Mouse (Mus musculus) left cerebral cortex, adult 11 months (tissue): ENCODE measurements around the gene Grm7.

Experiments used
- DNase-seq: peaks from one replicate; pipeline ENCODE4 v3.0.0; 2022; ENCODE audit warnings: low spot score

The Grm7 gene

GRCm38 (mm10) chr6:111368551-111368950 lies 723.2 kb downstream of the Grm7 start:
- no peak for DNase-seq

GRCm38 (mm10) chr6:111369013-111369412 lies 723.6 kb downstream of the Grm7 start:
- no peak for DNase-seq

GRCm38 (mm10) chr6:111371581-111372349 lies 726.4 kb downstream of the Grm7 start:
- no peak for DNase-seq

- peak; percentile 26 for DNase-seq
Measured at GRCm38 (mm10) chr6:111372626-111373380, 727.4 kb downstream of the Grm7 start.

GRCm38 (mm10) chr6:111380710-111381109 lies 735.3 kb downstream of the Grm7 start:
- DNase-seq: no peak

- peak; percentile 46 for DNase-seq
Measured at GRCm38 (mm10) chr6:111408750-111409149, 763.4 kb downstream of the Grm7 start.

GRCm38 (mm10) chr6:111424737-111425136 lies 779.4 kb downstream of the Grm7 start:
- no peak for DNase-seq

- no peak for DNase-seq
Measured at GRCm38 (mm10) chr6:111446228-111446627, 800.8 kb downstream of the Grm7 start.

- DNase-seq: no peak
Measured at GRCm38 (mm10) chr6:111447851-111448250, 802.5 kb downstream of the Grm7 start.

GRCm38 (mm10) chr6:111449054-111449783 lies 803.8 kb downstream of the Grm7 start:
- DNase-seq: no peak

- no peak for DNase-seq
Measured at GRCm38 (mm10) chr6:111481866-111482265, 836.5 kb downstream of the Grm7 start.

GRCm38 (mm10) chr6:111486081-111486480 lies 840.7 kb downstream of the Grm7 start:
- DNase-seq: no peak

GRCm38 (mm10) chr6:111487556-111487955 lies 842.2 kb downstream of the Grm7 start:
- DNase-seq: no peak

GRCm38 (mm10) chr6:111492166-111492565 lies 846.8 kb downstream of the Grm7 start:
- DNase-seq: no peak

GRCm38 (mm10) chr6:111499542-111499941 lies 854.2 kb downstream of the Grm7 start:
- DNase-seq: no peak

GRCm38 (mm10) chr6:111510768-111511459 lies 865.5 kb downstream of the Grm7 start:
- DNase-seq: no peak

GRCm38 (mm10) chr6:111512359-111512758 lies 867.0 kb downstream of the Grm7 start:
- no peak for DNase-seq

- DNase-seq: no peak
Measured at GRCm38 (mm10) chr6:111521229-111521628, 875.8 kb downstream of the Grm7 start.

GRCm38 (mm10) chr6:111522122-111522521 lies 876.7 kb downstream of the Grm7 start:
- no peak for DNase-seq

- DNase-seq: no peak
Measured at GRCm38 (mm10) chr6:111529985-111530384, 884.6 kb downstream of the Grm7 start.

GRCm38 (mm10) chr6:111558588-111558987 lies 913.2 kb downstream of the Grm7 start:
- no peak for DNase-seq

- DNase-seq: no peak
Measured at GRCm38 (mm10) chr6:111559459-111559858, 914.1 kb downstream of the Grm7 start.
